Mouse (Mus musculus): Measurements from ENCODE around the gene Cpne5.
A peak's percentile ranks its signal among the peaks of the same experiment; 100 is the strongest.

Cpne5 gene

GRCm38 (mm10) chr17:29168996-29169601, 68.9 kb downstream of the Cpne5 start:
- DNase-seq (ENCODE audit: low read depth): no peak

GRCm38 (mm10) chr17:29168438-29168837, 69.5 kb downstream of the Cpne5 start:
- no peak for DNase-seq (ENCODE audit: low read depth)

- DNase-seq (ENCODE audit: low read depth): peak; percentile 56
Measured at GRCm38 (mm10) chr17:29167371-29167770, 70.6 kb downstream of the Cpne5 start.

DNA sequence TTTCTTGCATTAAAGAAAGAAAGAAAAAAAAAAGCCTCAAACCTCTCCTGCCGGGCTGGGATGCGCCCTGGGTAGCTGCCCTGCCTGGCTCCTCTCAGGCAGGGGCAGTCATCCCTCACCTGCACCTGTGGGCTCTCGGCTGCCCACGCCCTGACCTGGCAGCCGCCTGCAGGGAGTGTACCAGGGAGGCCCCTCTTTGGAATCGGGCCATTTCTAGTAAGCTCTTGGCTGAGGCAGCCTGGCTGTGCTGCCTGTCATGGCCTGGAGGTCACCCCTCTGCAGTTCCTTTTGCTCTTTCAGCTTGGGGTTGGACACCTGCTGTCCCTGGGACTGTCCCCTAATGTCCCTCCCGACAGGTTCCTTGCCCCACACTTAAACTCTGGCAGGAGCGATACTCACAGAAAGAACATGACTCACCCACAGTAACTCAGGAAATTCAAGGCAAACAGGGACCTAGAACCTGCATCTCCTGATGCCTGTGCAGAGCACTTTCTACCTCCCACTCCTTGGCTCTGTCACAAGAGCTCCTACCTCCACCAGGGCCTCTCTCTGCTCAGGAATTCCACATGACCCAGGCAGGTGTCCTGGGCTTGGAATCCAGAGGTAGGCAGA, 71.9 kb downstream of the Cpne5 start:
- DNase-seq (ENCODE audit: low read depth): no peak

GRCm38 (mm10) chr17:29165452-29165851, 72.5 kb downstream of the Cpne5 start:
- peak; percentile 43 for DNase-seq (ENCODE audit: low read depth)

DNA sequence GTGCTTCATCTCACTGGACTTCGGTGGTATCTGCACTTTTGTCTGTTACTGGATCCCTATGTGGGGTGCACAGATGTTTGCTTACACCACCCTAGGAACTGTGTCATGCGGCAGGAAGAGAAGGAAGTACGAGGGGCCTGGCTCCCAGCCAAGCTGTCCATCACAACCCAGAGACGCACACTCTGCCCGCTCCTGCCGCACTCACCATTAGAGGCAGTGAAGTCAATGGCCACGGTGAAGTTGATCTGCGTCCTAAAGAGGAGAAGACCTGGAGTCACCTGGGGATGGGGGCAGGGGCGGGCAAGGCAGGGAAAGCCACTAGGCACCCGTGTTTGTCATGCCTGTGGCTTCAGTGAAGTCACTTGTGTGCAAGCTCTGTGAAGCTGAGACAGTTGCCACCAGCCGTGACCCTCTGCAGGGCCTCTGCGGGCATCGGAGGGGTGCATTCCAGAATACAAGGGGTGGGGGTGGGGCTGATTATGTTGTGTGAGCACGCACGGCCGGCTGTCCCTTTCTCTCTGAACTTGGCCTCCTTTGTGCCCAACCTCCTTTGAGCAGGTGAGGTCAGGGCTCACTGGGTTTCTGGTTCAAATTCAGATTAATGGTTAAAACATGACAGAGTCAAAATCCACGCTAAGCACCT, 73.4 kb downstream of the Cpne5 start:
- DNase-seq (ENCODE audit: low read depth): peak; percentile 56

DNA sequence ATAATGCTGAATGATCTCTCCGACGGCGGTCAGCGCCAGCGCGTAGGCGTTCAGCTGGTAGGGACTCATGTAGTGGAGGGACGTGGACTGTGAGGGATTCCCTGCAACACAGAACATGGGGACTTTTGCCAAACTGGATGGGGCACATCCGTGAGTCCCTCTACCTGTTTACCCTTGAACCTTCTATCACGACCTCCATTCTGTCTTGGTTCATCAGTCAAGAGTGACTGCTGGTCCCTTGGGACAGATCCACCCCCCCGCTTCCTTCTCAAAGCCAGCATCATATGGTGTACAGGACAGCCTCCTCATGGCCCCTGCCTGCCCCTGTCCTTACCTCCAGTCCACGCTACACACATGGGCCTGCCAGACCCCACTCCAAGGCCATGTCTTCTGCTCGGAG, 75.6 kb downstream of the Cpne5 start:
- no peak for DNase-seq (ENCODE audit: low read depth)

GRCm38 (mm10) chr17:29159743-29160455, 78.1 kb downstream of the Cpne5 start:
- no peak for DNase-seq (ENCODE audit: low read depth)

DNA sequence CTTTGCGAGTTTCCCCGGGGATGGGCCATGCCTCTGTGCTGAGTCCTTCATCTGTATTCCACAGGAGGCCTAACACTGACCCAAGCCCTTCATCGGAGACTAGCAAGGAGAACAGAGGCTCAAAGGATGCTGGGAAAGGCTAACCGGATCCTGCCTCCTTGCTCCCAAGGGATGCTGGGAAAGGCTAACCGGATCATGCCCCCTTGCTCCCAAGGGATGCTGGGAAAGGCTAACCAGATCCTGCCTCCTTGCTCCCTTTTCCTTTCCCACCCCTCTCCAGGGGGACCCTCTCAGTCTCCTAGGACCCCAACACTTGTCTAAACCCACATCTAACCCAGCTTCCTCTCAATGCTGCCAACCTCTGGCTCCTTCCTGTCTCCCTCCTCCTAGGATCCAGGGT, 78.6 kb downstream of the Cpne5 start:
- no peak for DNase-seq (ENCODE audit: low read depth)

GRCm38 (mm10) chr17:29158899-29159298, 79.1 kb downstream of the Cpne5 start:
- no peak for DNase-seq (ENCODE audit: low read depth)

GRCm38 (mm10) chr17:29156866-29157265, 81.1 kb downstream of the Cpne5 start:
- DNase-seq (ENCODE audit: low read depth): no peak

DNA sequence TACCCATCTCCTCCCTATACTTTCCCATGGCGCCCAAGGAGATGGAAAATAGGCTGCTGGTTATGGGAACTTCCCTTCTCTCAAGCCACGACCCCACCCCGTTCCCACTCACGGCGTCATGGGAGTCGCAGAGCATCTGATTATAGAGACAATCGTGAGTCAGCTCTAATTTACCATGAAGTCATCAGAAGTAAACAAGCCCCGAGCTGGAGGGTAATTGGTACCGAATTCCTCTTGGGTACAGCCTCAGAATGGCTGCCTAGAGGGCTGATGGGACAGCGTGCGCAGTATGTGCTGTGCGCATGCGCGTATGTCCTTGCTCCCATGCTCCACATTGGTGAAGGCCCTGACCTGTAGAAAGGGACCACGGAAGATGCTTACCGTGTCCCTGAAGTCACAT, 81.6 kb downstream of the Cpne5 start:
- DNase-seq (ENCODE audit: low read depth): no peak

DNA sequence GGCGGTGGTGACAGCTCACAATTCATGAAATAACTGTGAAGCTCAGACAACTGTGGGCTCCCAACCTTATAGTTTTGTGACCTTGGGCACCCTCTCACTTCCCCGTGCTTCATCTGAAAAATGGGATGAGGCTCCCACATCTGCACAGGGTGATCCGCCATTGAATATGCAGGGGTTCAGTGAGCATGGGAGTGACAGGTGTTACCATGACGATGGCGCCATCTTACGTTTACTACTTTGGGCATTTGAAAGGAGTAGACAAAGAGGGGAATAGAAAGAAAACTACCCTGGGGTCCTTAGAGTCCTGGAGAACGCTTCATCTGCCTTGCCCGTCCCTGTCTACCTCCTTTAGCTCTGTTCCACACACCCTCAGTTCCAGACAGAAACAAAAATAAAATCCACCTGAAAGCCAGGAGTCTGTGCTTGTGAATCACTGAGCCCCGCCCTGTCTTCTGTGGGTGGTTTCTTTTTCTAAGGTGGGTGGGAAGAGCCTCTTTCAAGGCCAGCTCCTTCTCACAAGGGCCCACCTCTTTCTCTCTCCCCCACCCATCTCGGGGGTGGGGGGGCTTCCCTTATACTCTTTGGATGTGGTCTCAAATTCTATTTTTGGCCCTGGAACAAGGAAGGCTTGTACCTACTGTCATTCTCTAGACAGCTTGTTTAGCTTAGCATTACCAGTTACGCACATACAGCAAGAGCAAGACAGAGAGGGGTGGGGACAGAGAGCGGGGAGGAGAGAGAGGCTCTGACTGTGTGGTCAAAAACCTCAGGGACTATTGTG, 82.4 kb downstream of the Cpne5 start:
- peak; percentile 69 for DNase-seq (ENCODE audit: low read depth)

DNA sequence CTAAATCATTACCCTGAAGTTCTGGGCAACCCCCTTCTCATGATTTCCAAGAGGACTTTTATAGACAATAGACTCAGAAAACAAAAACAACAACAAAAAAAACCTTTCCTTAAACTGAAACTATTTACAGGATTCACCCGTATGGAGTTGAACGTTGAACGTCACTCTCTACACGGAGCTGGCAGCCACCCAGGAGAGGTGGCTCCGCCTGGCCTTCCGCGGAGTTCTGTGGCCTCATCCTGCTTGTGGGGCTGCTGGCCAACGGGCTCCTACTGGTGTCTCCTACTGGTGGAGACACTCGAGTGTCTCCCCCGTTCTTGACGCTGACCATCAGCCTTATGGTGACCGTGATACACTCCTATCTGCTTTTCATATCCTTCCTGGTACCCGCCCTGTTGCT, 83.7 kb downstream of the Cpne5 start:
- DNase-seq (ENCODE audit: low read depth): peak; percentile 7

- DNase-seq (ENCODE audit: low read depth): peak; percentile 56
Measured at GRCm38 (mm10) chr17:29152547-29152946, 85.4 kb downstream of the Cpne5 start.

DNA sequence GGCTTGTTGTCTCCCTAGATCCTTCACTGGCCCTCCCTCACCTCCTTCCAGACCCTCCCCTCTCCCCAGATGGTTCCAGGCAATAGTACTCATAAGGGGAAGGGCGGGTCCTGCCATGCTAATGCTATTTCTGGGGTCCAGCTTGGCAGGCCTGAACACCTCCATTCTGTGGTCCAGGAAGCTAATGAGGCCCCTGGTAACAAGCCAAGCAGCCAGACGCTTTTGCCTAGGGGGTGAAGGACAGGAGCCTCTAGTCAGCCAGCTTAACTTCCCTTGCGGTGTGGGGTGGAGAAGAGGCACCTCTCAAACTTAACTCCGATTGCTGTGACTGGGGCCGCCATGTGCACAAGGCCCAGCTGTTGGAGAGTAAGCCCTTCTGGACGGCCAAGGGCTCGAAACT, 88.2 kb downstream of the Cpne5 start:
- DNase-seq (ENCODE audit: low read depth): no peak

GRCm38 (mm10) chr17:29147773-29148172, 90.2 kb downstream of the Cpne5 start:
- DNase-seq (ENCODE audit: low read depth): no peak

- DNase-seq (ENCODE audit: low read depth): no peak
Measured at GRCm38 (mm10) chr17:29147273-29147672, 90.7 kb downstream of the Cpne5 start.

- DNase-seq (ENCODE audit: low read depth): no peak
Measured at GRCm38 (mm10) chr17:29145101-29145500, 92.9 kb downstream of the Cpne5 start.

DNA sequence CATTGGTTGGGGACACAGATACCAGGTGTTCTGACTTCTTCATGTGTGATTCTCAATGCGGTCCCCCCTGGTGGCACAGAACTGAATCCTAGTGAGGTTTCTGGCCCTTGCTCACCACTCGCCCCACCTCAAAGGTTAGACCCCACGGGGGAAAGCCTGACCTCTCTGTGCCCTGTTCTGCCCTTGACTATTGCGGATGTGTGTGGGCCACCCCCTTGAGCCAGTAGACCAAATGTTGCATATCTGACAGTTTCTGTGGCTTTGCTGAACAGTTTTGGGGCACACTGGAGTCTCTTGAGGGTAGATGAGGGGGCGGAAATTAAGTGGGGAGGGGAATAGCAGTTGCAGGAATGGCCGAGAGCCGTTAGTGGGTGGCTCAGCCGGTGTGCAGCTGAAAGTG, 94.7 kb downstream of the Cpne5 start:
- DNase-seq (ENCODE audit: low read depth): no peak

- DNase-seq (ENCODE audit: low read depth): no peak
Measured at GRCm38 (mm10) chr17:29141577-29141976, 96.4 kb downstream of the Cpne5 start.

DNA sequence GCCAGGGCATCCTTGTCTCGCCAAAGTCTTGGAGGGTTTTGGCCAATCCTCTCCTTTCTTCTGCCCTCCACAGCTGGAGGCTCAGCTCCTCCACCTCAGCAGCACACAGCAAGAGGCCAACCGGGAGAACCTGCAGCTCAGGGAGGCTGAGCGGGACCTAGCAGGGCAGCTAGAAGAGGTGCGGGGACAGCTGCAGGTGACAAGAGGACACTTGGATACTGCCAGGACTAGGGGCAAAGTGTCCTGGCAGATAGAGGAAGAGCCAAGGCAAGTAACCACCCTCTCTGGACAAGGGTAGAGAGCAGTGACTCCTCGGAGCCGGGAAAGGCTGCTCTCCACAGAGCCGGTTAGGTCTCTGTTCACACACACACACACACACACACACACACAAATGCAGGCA, 100.1 kb downstream of the Cpne5 start:
- no peak for DNase-seq (ENCODE audit: low read depth)

All from naive thymus-derived CD4-positive, alpha-beta T cell, adult 2 months (primary cell).